Mouse (Mus musculus) heart, postnatal 0 days (tissue): ENCODE measurements around the gene Wbp11.

ENCODE experiments used
- CTCF ChIP-seq: IDR thresholded peaks from 2 replicates; pipeline ENCODE4 v1.5.1; 2016; ENCODE audit warnings: antibody characterized with exemption, control low read depth, low read depth
- EP300 ChIP-seq: IDR thresholded peaks from 2 replicates; pipeline ENCODE4 v1.6.1; 2016; ENCODE audit warnings: antibody characterized with exemption, low read depth

DNA sequence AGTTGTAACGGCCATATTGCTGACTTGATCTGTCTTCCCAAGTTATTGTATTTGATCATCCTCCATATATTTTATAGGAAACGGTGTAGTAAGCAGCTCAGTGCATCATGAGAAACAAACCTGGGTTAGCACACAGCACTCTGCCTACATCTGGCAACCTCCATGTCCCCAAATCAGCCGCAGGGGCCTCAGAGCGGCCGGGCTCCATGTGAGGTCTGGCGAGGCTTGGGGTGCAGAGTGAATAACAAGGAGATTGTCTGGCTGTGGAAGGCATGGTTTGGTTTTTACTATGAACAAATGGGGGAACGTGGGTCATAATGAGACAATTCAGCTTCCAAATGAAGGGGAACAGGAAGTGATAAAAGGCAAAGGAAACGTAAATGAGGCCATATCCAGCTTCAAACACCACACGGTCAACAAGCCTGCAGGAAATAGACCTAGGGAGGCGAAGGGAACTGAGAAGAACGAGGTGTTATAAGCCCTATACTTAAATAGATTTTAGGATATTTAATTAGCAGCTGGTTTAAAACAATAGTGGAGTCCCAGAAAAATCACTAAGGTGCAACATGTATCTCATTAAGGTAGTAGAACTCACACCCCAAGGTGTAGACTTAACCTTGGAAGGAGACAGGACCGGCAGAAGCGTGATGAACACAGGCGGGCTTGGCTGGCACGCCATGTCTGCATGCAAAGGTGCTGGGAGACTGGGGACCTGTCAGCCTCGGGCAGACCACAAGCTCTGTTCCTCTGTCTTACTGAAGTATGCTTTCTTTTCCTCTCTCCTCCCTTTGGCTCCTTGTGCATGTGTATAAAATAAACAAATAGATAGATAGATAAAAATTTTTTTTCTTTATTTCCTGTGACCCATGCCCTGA, 34.9 kb downstream of the Wbp11 start:
- no peak for TF ChIP-seq CTCF
- TF ChIP-seq EP300, result no peak
